Mouse (Mus musculus): ENCODE results near the gene Magi2.

DNA sequence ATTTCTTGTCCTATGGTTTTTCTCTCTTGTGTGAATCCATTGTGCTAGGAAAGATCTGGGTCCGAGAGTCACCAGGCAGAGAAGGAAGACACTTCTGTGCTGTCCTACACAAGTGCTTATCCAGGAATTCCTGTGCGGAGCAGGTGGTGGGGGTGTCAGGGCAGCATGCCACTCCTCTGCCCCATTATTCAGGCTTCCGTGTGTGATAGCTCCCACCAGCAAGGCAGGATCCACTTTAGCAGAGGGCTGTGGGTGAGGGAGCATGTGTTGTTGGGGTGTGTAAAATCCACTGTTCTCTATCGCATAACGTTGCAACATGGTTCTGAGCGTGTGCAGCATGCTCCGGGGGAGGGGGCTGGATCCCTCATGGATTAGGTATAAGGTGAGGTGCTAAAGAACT, 682.8 kb downstream of the Magi2 start:
- TF ChIP-seq EP300 (IDR thresholded peaks at IDR 0.05) (no peak), CTCF (IDR thresholded peaks at IDR 0.05) (no peak)

All from lung, postnatal 0 days (tissue).